Mouse (Mus musculus) liver, embryonic 13.5 days (tissue): ENCODE results near the gene Kcnn4. TPM values are rescaled to one million over a fixed set of nuclear protein-coding genes. Genes with fewer than 3 reads are reported as not detected.

ENCODE experiments used
- ATAC-seq: fragments of 200-750 bp; cut with Nextera tagmentation; 2 replicates; pipeline ENCODE4 v1.8.0; 2017; ENCODE audit warnings: low read depth, mild to moderate bottlenecking, moderate number of reproducible peaks, moderate library complexity
- DNase-seq: peaks from one replicate; pipeline ENCODE4 v3.0.0; 2022
- H3K27ac ChIP-seq: fragments of 300-500 bp; sonication (generic); 2 replicates; pipeline ENCODE4 v1.5.1; 2015; ENCODE audit warnings: moderate library complexity, mild to moderate bottlenecking, inconsistent platforms
- H3K27me3 ChIP-seq: fragments of 300-500 bp; sonication (generic); 2 replicates; pipeline ENCODE4 v1.6.1; 2015; ENCODE audit warnings: mild to moderate bottlenecking, inconsistent platforms
- H3K36me3 ChIP-seq: fragments of 300-500 bp; sonication (generic); 2 replicates; pipeline ENCODE4 v1.6.1; 2015; ENCODE audit warnings: mild to moderate bottlenecking, inconsistent platforms
- H3K4me1 ChIP-seq: fragments of 300-500 bp; sonication (generic); replicated peaks from 2 replicates; pipeline ENCODE4 v1.6.1; 2015; ENCODE audit warnings: inconsistent platforms
- H3K4me2 ChIP-seq: fragments of 300-500 bp; sonication (generic); 2 replicates; pipeline ENCODE4 v1.6.1; 2015; ENCODE audit warnings: inconsistent platforms, mild to moderate bottlenecking, moderate library complexity
- H3K4me3 ChIP-seq: fragments of 300-500 bp; sonication (generic); replicated peaks from 2 replicates; pipeline ENCODE4 v1.5.1; 2015; ENCODE audit warnings: mild to moderate bottlenecking, inconsistent platforms
- H3K9ac ChIP-seq: fragments of 300-500 bp; sonication (generic); 2 replicates; pipeline ENCODE4 v1.6.1; 2015; ENCODE audit warnings: mild to moderate bottlenecking, inconsistent platforms
- H3K9me3 ChIP-seq: fragments of 300-500 bp; sonication (generic); replicated peaks from 2 replicates; pipeline ENCODE4 v1.6.1; 2016; ENCODE audit warnings: inconsistent platforms
- WGBS: fragments of 180-500 bp; shearing (Covaris S2); methylation state at CpG from one replicate; pipeline ENCODE4 v1.1.7; 2015; ENCODE audit not compliant: insufficient replicate concordance; 5-methylcytosine and 5-hydroxymethylcytosine counted together
- polyA plus RNA-seq: library from polyadenylated mRNA; unstranded; fragments of >200 nt; fragmentation: Nextera tagmentation; extraction: Ambion mirVana; gene quantifications from 2 replicates; pipeline ENCODE4 v1.2.1, GENCODE M21; 2015

Kcnn4 gene
- polyA plus RNA-seq, 1 experiment from 2014 or later: 128 TPM

DNA sequence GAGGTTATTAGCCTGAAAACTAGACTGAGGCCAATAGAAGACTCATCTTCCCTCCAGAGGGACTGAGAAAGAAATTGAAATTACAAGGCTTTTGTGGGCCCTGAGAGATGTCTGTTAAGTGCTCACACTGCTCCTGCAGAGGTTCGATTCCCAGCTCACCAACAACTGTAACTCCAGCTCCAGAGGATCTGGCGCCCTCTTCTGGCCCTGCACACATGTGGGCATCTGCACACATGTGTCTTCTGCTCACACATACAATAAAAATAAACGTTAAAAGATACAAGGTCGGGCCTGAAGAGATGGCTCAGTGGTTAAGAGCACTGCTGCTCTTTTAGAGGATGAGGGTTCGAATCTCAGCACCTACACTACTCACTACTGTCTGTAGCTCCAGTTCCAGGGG, 23.6 kb upstream of the Kcnn4 start:
- 50% methylated on average over 5 of the region's 5 CpGs for WGBS
- Histone ChIP-seq H3K27ac (no peak overlapping the region), H3K9me3 (no peaks in the 10 kb centered on the region), H3K4me2 (no peak overlapping the region), H3K4me3 (no peak overlapping the region), H3K36me3 (no peaks in the 10 kb centered on the region), H3K4me1 (no peaks in the 10 kb centered on the region), H3K9ac (no peak overlapping the region), H3K27me3 (no peaks in the 10 kb centered on the region)
- DNase-seq (no peak), ATAC-seq (no peak)

DNA sequence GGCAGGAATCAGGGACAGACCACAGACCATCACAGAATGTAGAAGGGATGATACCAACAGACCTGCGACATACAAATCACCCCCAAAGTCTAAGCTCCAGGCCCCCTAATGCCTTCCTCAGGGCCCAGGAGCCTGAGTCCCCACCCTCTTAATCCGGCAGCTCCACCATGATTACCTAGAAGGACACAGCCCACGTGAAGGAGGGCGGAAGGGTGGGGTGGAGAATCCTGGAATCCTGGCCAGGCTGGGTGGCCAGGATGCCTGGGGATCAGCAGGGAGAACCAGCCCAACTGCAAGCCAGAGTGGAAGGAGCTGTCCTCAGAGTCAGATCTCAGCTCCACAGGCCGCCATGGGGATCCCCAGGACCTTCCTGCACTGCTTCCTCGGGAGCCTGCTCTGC, 21.2 kb upstream of the Kcnn4 start, which contains the start of gene Lypd5:
Lypd5 (plus strand) TSS at position 301 of the 400 bp plus-strand sequence.
- Histone ChIP-seq H3K36me3 (no peaks in the 10 kb centered on the region), H3K4me2 (no peak within 1 kb of the TSS), H3K4me3 (no peak within 1 kb of the TSS), H3K9ac (no peak within 1 kb of the TSS), H3K27ac (no peak within 1 kb of the TSS), H3K9me3 (no peaks in the 10 kb centered on the region), H3K4me1 (no peaks in the 10 kb centered on the region), H3K27me3 (peaks cover 4% of the 10 kb centered on the region)
- 32% methylated on average over 6 of the region's 6 CpGs for WGBS
- no peak for ATAC-seq
- no peak for DNase-seq

DNA sequence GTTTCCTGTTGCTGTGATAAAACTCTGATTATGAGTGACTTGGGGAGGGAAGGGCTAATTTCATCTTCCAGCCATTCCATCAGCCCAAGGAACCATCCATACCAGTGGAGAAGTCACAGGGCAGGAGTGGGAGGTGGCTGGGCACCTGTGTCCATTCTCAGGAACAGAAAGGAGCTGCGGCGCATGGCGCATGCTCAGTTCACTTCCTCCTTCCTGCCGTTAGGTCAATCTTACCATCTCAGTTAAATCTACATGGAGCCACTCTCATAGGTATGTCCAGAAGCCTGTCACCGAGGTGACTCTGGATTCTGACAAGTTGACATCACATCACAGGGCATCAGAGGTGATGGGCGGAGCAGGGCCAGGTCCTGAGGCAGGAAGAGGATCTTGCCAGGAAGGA, 14.4 kb upstream of the Kcnn4 start:
- 73% methylated on average over 6 of the region's 6 CpGs for WGBS
- Histone ChIP-seq H3K27ac (no peak overlapping the region), H3K9ac (no peak overlapping the region)

DNA sequence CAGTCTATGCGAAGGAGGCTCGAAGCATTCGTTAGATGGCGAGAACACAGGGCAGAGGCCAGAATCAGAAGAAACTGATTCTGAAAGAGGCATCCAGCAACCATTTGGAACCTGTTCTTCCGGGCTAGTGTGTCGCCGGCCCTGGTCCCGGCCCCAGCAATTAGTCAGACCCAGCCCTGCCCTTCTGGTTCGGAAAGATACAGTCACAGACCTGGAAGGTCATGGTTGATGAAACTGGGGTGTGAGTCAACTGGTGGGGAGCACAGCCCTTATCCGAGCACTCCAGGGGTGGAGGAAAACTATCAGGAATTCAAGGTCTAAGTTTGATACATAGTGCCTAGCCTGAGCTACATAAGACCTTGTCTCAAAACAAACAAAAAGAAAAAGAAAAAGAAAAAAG, 14.0 kb upstream of the Kcnn4 start:
- H3K4me3 ChIP-seq: no peak overlapping the region
- H3K27me3 ChIP-seq: peaks cover 9% of the 10 kb centered on the region
- DNase-seq: no peak
- no peak for ATAC-seq
- H3K36me3 ChIP-seq: no peaks in the 10 kb centered on the region
- no peaks in the 10 kb centered on the region for H3K4me1 ChIP-seq
- H3K9ac ChIP-seq: no peak overlapping the region
- no peak overlapping the region for H3K27ac ChIP-seq
- 57% methylated on average over 10 of the region's 10 CpGs for WGBS
- no peak overlapping the region for H3K4me2 ChIP-seq
- peaks cover 5% of the 10 kb centered on the region; the same call in 1 of the 2 replicates for H3K9me3 ChIP-seq

More for the DNA sequence above, 14.4 kb upstream of the Kcnn4 start:
- Histone ChIP-seq H3K4me2 (no peak overlapping the region), H3K4me1 (no peaks in the 10 kb centered on the region), H3K4me3 (no peak overlapping the region), H3K36me3 (no peaks in the 10 kb centered on the region), H3K27me3 (peaks cover 9% of the 10 kb centered on the region), H3K9me3 (peaks cover 5% of the 10 kb centered on the region; the same call in 1 of the 2 replicates)
- ATAC-seq (no peak), DNase-seq (no peak)

DNA sequence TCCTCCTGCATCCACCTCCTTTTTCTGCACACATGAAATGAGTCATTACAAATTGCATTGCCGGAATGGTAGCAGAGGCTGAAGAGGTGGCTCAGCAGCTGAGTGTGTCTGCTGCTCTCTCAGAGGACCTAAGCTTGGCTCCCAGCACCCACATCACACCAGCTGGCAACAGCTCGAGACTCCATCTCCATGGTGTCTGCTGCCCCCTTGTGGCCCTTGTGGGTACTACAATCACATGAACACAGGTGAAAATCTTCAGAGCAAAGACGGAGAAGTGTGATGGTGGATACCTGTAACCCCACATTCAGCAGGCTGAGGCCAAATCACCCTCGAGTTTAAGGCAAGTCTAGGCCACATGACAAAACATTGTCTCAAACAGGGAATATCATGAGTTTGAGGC, 12.2 kb upstream of the Kcnn4 start:
- no peak for ATAC-seq

DNA sequence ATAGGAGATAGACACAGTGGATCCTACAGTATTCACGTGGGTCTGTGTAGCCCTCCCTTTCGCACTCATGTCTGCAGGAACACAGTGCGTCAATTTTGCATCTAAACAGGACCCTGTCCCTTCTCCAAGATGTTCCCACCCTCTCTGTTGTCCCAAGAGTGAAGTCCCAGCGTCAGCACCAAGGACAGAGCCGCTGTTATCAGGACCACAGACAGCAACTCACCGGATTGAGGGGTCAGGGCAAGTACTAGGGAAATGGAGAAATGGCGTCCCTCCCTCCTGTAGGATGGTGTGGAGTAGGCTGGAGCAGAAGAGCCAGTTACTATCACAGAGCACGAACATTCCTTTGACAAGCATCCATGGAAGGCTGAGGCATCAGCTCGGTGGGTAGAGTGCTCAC, 10.8 kb upstream of the Kcnn4 start:
- ATAC-seq (no peak), DNase-seq (no peak)
- 21% methylated on average over 9 of the region's 9 CpGs for WGBS
- H3K4me1 ChIP-seq: peaks cover 7% of the 10 kb centered on the region
- no peak overlapping the region for H3K4me2 ChIP-seq
- H3K9ac ChIP-seq: no peak overlapping the region
- peaks cover 8% of the 10 kb centered on the region for H3K27me3 ChIP-seq
- peaks cover 5% of the 10 kb centered on the region; the same call in 1 of the 2 replicates for H3K9me3 ChIP-seq
- no peak overlapping the region for H3K4me3 ChIP-seq
- H3K27ac ChIP-seq: no peak overlapping the region
- no peaks in the 10 kb centered on the region for H3K36me3 ChIP-seq

More for the DNA sequence above, 12.2 kb upstream of the Kcnn4 start:
- Histone ChIP-seq H3K4me2 (no peak overlapping the region), H3K9me3 (peaks cover 5% of the 10 kb centered on the region; the same call in 1 of the 2 replicates), H3K4me1 (no peaks in the 10 kb centered on the region), H3K4me3 (no peak overlapping the region), H3K36me3 (no peaks in the 10 kb centered on the region), H3K9ac (no peak overlapping the region), H3K27ac (no peak overlapping the region), H3K27me3 (peaks cover 13% of the 10 kb centered on the region)
- no peak for DNase-seq
- 40% methylated on average over 4 of the region's 4 CpGs for WGBS

DNA sequence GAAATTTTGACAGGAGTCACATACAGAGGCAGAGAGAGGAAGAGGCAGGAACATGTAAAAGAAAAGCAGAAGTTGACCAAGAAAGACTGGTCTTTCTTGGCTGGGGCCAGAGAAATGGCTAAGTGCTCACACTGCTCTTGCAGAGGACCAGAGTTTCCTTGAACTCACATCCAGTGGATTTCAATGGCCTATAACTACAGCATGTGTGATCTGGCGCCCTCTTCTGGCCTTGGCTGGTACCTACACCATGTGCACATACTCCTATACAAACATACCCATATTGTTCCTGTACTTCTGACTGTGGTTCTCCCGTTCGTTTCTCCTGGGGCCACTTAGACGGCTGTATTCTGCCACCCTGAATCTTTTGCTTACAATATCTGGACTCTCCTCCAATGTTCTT, 9.1 kb upstream of the Kcnn4 start:
- Histone ChIP-seq H3K36me3 (no peaks in the 10 kb centered on the region), H3K4me3 (no peak overlapping the region), H3K9ac (no peak overlapping the region), H3K4me2 (no peak overlapping the region), H3K27ac (no peak overlapping the region), H3K4me1 (peaks cover 24% of the 10 kb centered on the region), H3K27me3 (peaks cover 4% of the 10 kb centered on the region; the same call in 1 of the 2 replicates), H3K9me3 (peaks cover 5% of the 10 kb centered on the region; the same call in 1 of the 2 replicates)
- DNase-seq: no peak
- no peak for ATAC-seq
- WGBS: 54% methylated on average over 4 of the region's 4 CpGs

DNA sequence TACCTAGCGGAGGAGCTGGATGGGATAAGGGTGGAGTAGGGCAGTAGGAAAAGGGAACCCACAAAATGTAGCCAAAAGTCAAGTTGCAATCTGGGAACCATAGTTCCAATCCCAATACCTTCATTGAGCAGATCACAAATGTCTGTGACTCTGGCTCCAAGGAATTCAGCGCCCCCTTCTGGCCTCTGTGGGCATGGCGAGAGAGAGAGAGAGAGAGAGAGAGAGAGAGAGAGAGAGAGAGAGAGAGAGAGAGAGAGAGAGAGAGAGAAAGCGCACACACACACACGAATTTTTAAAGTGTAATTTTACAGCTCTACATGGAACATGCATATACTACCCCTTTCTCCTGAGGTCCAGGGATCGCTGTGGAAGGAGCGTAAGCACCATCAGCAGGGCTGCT, 6.8 kb upstream of the Kcnn4 start:
- DNase-seq (no peak), ATAC-seq (no peak)
- H3K4me1 ChIP-seq: peaks cover 46% of the 10 kb centered on the region
- no peak overlapping the region for H3K4me3 ChIP-seq
- no peaks in the 10 kb centered on the region for H3K36me3 ChIP-seq
- H3K9me3 ChIP-seq: no peaks in the 10 kb centered on the region
- 16% methylated on average over 7 of the region's 7 CpGs for WGBS
- H3K27ac ChIP-seq: no peak overlapping the region
- peaks cover 4% of the 10 kb centered on the region; the same call in 1 of the 2 replicates for H3K27me3 ChIP-seq
- 0 out of 2 replicates have a peak overlapping the region, but pooled peaks have one; percentile 6 for H3K9ac ChIP-seq
- H3K4me2 ChIP-seq: no peak overlapping the region

DNA sequence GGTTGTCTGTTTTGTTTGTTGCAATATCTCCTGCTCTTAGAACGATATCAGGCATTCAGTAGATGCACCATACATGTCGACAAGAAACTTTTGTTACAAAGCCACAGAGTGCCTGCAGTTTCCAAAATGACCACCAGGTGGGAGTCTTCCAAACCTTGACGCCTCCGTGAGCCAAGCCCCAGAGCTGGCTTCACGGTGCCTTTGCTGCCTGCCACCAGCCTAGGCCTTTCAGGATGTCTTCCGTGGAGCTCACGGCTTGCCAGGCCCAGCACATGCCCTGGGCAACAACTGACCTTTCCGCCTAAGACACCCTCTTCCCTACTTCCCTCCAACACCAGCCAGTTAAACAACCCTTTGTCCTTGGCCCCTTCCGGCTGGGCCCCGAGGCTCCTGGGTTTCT, 5.2 kb upstream of the Kcnn4 start:
- H3K27me3 ChIP-seq: peaks cover 4% of the 10 kb centered on the region; the same call in 1 of the 2 replicates
- 19% methylated on average over 10 of the region's 10 CpGs for WGBS

DNA sequence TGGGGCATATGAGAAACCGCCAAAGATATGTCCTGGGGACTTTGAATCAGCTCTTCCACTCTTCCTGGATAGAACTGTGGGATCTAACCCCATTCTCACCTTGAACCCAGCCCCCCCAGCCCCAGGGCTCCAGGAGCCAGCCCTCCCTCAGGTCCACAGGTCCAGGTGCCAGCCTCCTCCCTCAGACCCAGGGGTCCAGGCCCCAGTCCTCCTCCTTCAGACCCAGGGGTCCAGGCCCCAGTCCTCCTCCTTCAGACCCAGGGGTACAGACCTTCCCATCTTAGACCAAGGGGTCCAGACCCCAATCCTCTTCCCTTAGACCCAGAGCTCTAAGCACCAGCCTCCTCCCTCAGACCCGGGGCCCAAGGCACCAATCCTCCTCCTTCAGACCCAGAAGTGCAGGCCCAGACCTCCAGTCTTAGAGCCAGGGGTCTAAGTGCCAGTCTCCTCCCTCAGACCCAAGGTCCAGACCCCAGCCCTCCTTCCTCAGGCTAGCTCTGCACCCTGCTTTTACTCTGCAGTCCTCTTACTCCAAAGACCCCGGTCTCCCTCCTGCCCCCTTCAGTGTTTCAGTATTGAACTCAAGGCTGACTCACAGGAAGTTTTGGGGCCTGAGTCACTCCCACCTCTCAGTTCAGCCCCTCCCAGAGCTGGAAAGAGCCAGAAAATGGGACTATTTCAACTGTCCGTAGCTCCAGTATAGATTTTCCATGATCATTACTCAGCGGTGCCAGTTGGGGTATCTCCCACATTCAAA, 4.6 kb upstream of the Kcnn4 start:
- H3K27ac ChIP-seq: peak overlapping the region; percentile 100
- H3K4me2 ChIP-seq: peak overlapping the region; percentile 29; the same call in 1 of the 2 replicates

More for the DNA sequence above, 5.2 kb upstream of the Kcnn4 start:
- H3K36me3 ChIP-seq: no peaks in the 10 kb centered on the region
- no peak overlapping the region for H3K4me3 ChIP-seq
- DNase-seq (peak; percentile 77), ATAC-seq (peak; percentile 66)
- H3K9me3 ChIP-seq: no peaks in the 10 kb centered on the region
- H3K27ac ChIP-seq: peak overlapping the region; percentile 100
- H3K9ac ChIP-seq: peak overlapping the region; percentile 62
- peaks cover 62% of the 10 kb centered on the region for H3K4me1 ChIP-seq
- peak overlapping the region; percentile 30 for H3K4me2 ChIP-seq

DNA sequence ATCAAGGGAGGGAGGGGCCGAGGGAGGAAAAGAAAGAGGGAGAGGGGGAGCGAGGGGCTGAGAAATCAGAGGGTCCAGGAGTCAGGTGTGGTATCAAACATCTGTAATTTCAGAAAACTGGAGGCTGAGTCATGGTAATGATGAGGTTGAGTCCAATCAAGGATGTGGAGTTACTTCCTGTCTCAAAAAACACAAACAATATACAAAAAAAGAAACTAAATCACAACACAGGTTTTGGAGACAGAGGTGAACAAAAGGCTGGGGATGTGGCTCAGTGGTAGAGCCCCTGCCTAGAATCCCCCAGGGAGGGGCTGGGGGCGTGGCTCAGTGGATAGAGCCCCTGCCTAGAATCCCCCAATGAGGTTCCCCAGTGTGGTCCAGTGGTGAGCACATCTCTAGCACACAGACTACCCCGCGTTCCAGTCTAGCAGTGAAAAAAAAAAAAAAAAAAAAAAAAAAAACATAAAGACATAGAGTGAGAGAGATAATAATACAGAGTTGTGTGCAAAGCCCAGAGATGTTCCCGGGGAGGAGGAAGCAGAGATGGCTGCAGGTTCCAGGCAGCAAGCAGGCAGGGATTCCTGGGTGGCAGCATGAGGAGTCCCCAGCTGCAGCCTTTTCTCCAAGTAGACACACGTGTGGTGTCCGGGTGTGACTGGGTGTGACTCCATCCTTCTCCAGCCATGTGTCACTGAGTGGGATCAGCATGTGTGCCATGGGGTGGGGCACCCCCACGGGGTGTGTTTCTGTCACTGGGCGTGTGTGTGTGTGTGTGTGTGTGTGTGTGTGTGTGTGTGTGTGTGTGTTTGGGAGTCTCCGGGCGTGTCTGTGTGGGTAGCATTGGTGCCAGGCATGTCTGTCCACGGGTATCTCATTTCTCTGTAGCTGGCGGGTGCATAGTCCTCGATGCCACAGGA, 3.1 kb upstream of the Kcnn4 start:
- WGBS: 64% methylated on average over 15 of the region's 15 CpGs
- DNase-seq (no peak), ATAC-seq (0 out of 2 replicates have a peak, but pooled peaks have one; percentile 4)
- peaks cover 62% of the 10 kb centered on the region for H3K4me1 ChIP-seq
- no peak overlapping the region for H3K4me3 ChIP-seq
- peaks cover 4% of the 10 kb centered on the region; the same call in 1 of the 2 replicates for H3K27me3 ChIP-seq
- H3K36me3 ChIP-seq: no peaks in the 10 kb centered on the region
- H3K9ac ChIP-seq: peak overlapping the region; percentile 49
- peak overlapping the region; percentile 100 for H3K27ac ChIP-seq
- H3K9me3 ChIP-seq: no peaks in the 10 kb centered on the region
- H3K4me2 ChIP-seq: peak overlapping the region; percentile 15; the same call in 1 of the 2 replicates

More for the DNA sequence above, 4.6 kb upstream of the Kcnn4 start:
- Histone ChIP-seq H3K36me3 (no peaks in the 10 kb centered on the region), H3K9me3 (no peaks in the 10 kb centered on the region), H3K4me1 (peaks cover 62% of the 10 kb centered on the region), H3K27me3 (peaks cover 4% of the 10 kb centered on the region; the same call in 1 of the 2 replicates), H3K4me3 (no peak overlapping the region), H3K9ac (peak overlapping the region; percentile 62)
- 62% methylated on average over 5 of the region's 5 CpGs for WGBS
- DNase-seq: no peak
- no peak for ATAC-seq
